Mouse (Mus musculus) erythroblast, embryonic 14.5 days (primary cell): ENCODE data around the gene Pde11a. TPM values are rescaled to one million over a fixed set of nuclear protein-coding genes. Genes with fewer than 3 reads are reported as not detected.

Experiments used
- H3K27me3 ChIP-seq: 2 replicates; pipeline ENCODE4 v1.6.1; 2012; ENCODE audit warnings: inconsistent platforms; ENCODE audit not compliant: control insufficient read depth
- H3K36me3 ChIP-seq: 2 replicates; pipeline ENCODE4 v1.6.1; 2012; ENCODE audit warnings: mild to moderate bottlenecking, inconsistent platforms; ENCODE audit not compliant: control insufficient read depth
- H3K4me1 ChIP-seq: 2 replicates; pipeline ENCODE4 v1.6.1; 2012; ENCODE audit warnings: inconsistent platforms; ENCODE audit not compliant: control insufficient read depth
- H3K4me3 ChIP-seq: replicated peaks from 2 replicates; pipeline ENCODE3; 2012; ENCODE audit warnings: moderate library complexity, mild to moderate bottlenecking, inconsistent platforms
- H3K9me3 ChIP-seq: 2 replicates; pipeline ENCODE4 v1.6.1; 2012; ENCODE audit warnings: low read length, inconsistent platforms, mixed read lengths; ENCODE audit not compliant: control insufficient read depth
- GATA1 ChIP-seq: IDR thresholded peaks from 2 replicates; pipeline ENCODE4 v1.6.1; 2012; ENCODE audit warnings: low read length, inconsistent platforms, mixed read lengths
- TAL1 ChIP-seq: IDR thresholded peaks from 3 replicates; pipeline ENCODE4 v1.6.1; 2012; ENCODE audit warnings: low read length, inconsistent platforms, mixed read lengths
- polyA plus RNA-seq: library from polyadenylated mRNA; stranded (reverse); fragments of >175 nt; gene quantifications from 2 replicates; pipeline ENCODE4 v1.2.3, GENCODE M21; 2012

The Pde11a gene
- polyA plus RNA-seq, 1 experiment: not detected

GRCm38 (mm10) chr2:76129058-76129437 lies 209.5 kb downstream of the Pde11a start:
- no peaks in the 10 kb centered on the region for H3K9me3 ChIP-seq
- TF ChIP-seq GATA1 (no peak), TAL1 (no peak)

DNA sequence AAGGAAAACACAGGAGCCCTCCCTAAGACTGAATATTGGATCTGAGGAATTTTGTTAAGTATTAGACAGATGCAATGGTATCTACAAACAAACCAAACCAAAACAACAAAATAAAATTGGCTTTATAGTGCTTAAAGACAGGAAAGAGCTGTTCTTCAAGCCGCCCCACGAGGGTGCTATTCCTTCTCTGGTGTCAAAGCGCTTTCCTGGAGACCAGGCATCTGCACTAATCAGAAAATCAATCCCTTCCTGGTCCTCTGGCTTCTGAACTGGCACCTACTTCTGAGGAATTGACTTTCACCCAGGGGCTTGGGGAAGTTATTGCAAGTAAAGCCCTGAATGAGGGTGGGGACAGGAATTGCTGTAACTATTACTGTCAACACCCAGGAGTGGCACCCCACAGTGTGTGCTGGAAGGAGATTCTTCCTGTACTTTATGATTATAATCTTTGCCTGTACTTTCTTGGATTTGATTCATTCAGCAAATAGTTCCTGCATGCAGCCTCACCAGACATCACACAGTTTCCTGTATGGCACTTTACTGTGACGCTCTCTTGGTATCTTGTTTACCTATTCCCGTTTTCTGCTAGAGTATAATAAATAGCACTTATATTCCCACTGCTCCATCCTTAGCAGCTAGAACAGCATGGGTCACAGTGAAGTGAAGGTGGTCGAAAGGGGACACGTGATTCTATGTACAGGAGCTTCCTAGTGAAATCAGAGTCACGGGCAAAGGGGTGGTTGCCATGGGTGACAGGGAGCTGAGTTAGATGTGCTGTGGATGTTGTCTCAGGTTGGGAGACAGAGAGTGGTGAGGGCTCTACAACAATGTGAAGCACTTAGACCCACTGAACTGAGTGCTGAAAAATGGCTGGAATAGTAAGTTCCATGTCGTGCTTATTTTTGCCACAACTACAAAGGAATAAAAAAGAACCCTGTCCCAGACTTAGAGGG lies 210.2 kb downstream of the Pde11a start:
- H3K36me3 ChIP-seq: no peaks in the 10 kb centered on the region
- no peak for TF ChIP-seq TAL1
- no peak for TF ChIP-seq GATA1
- H3K4me3 ChIP-seq: no peak overlapping the region
- H3K9me3 ChIP-seq: no peaks in the 10 kb centered on the region
- H3K27me3 ChIP-seq: no peaks in the 10 kb centered on the region
- no peaks in the 10 kb centered on the region for H3K4me1 ChIP-seq

More at GRCm38 (mm10) chr2:76129058-76129437, 209.5 kb downstream of the Pde11a start:
- Histone ChIP-seq H3K4me1 (no peaks in the 10 kb centered on the region), H3K36me3 (no peaks in the 10 kb centered on the region), H3K4me3 (no peak overlapping the region), H3K27me3 (no peaks in the 10 kb centered on the region)

DNA sequence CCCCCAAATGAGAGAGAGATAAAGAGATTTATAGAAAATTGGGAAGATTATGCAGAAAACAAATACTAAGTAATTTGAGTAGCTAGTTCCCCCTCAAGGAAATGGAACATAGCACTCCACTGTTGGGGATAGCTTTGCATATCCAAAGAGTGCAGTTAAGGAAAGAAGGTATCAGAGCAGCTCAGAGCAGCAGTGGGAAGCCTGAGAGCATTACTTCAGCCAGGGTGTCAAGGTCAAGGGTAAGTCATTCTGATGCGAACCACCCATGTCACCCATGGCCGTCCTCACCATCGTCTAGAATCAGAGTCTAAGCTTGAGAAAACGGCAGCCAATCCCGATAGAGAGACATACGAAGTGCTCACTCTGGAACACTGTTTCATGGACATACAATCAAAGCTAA lies 211.9 kb downstream of the Pde11a start:
- no peak overlapping the region for H3K4me3 ChIP-seq
- no peaks in the 10 kb centered on the region for H3K27me3 ChIP-seq
- H3K36me3 ChIP-seq: no peaks in the 10 kb centered on the region
- TF ChIP-seq TAL1 (no peak), GATA1 (no peak)
- no peaks in the 10 kb centered on the region for H3K9me3 ChIP-seq
- no peaks in the 10 kb centered on the region for H3K4me1 ChIP-seq

DNA sequence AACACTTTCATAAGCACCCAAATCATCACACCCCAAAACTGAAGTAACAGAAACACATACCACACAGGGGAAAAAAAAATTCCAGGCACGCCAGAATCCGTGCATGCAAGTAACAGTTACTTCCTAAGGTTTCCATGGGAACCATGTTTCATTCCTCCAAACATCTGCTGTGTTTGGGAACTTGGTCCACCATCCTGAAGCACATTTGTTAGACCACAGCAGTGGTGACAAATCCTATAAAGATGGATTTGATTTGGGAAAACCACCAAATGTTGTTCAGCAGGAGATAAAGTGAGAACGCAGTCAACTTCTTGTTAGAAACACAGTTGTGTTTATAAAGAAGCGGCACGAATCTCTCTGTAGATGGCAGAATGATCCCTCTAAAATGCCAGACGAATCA lies 213.8 kb downstream of the Pde11a start:
- no peaks in the 10 kb centered on the region for H3K9me3 ChIP-seq
- no peaks in the 10 kb centered on the region for H3K27me3 ChIP-seq
- TF ChIP-seq TAL1: no peak
- TF ChIP-seq GATA1: no peak
- no peaks in the 10 kb centered on the region for H3K4me1 ChIP-seq
- no peak overlapping the region for H3K4me3 ChIP-seq
- H3K36me3 ChIP-seq: no peaks in the 10 kb centered on the region

GRCm38 (mm10) chr2:76122167-76122566 lies 216.4 kb downstream of the Pde11a start:
- TF ChIP-seq TAL1 (no peak), GATA1 (no peak)
- Histone ChIP-seq H3K36me3 (no peaks in the 10 kb centered on the region), H3K27me3 (no peaks in the 10 kb centered on the region), H3K9me3 (no peaks in the 10 kb centered on the region), H3K4me1 (no peaks in the 10 kb centered on the region), H3K4me3 (no peak overlapping the region)

- Histone ChIP-seq H3K27me3 (no peaks in the 10 kb centered on the region), H3K9me3 (no peaks in the 10 kb centered on the region), H3K36me3 (no peaks in the 10 kb centered on the region), H3K4me1 (no peaks in the 10 kb centered on the region), H3K4me3 (no peak overlapping the region)
- TF ChIP-seq TAL1 (no peak), GATA1 (no peak)
Observed at GRCm38 (mm10) chr2:76119848-76120247, 218.7 kb downstream of the Pde11a start.

GRCm38 (mm10) chr2:76118491-76118890 lies 220.1 kb downstream of the Pde11a start:
- TF ChIP-seq TAL1 (no peak), GATA1 (no peak)
- no peaks in the 10 kb centered on the region for H3K27me3 ChIP-seq
- no peak overlapping the region for H3K4me3 ChIP-seq
- H3K4me1 ChIP-seq: no peaks in the 10 kb centered on the region
- H3K36me3 ChIP-seq: no peaks in the 10 kb centered on the region
- no peaks in the 10 kb centered on the region for H3K9me3 ChIP-seq

DNA sequence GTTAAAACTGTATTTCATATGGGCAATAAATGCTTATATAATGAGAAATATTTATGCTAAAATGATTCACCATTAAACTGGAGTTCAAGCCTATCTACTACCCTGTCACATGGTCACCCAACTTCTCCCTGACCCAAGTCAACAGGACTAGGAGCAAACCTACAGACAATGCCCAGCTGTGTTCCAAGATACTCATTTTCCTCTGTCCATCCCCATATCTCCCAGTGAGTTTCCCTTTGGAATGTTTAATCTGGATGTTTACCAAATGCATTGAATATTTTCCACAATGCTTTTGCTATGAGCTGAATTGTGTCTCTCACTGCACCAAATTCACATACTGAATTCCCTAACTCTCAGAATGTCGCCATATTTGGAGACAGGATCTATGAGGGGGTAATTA lies 221.4 kb downstream of the Pde11a start:
- Histone ChIP-seq H3K4me3 (no peak overlapping the region), H3K27me3 (no peaks in the 10 kb centered on the region), H3K9me3 (no peaks in the 10 kb centered on the region), H3K36me3 (no peaks in the 10 kb centered on the region), H3K4me1 (no peaks in the 10 kb centered on the region)
- no peak for TF ChIP-seq GATA1
- no peak for TF ChIP-seq TAL1

- Histone ChIP-seq H3K36me3 (no peaks in the 10 kb centered on the region), H3K27me3 (no peaks in the 10 kb centered on the region), H3K9me3 (no peaks in the 10 kb centered on the region), H3K4me3 (no peak overlapping the region), H3K4me1 (no peaks in the 10 kb centered on the region)
- no peak for TF ChIP-seq TAL1
- no peak for TF ChIP-seq GATA1
Observed at GRCm38 (mm10) chr2:76115696-76116095, 222.9 kb downstream of the Pde11a start.
